In the genomic region with DNA sequence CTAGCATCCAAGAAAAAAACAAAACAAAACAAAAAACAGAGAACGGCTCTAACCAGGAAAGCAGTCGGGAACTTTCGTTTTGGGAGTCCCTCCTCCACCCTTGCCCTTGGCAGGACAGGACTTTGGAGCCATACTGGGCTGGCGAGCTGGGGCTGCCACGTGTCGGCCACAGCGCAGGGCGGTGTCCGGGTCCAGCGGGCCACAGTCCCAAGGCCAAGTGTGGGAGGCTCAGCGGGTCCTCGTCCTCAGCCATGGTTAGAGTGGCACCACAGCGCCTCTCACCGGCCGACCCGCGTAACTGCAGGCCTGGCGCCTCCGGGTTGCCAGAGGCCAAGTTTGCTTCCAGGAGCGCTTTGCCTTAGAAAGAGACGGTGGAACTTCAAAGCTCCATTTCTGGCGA, we compare ENCODE assay signal across 8 mouse cellular contexts. TPM values are rescaled to one million over a fixed set of nuclear protein-coding genes. Genes with fewer than 3 reads are reported as not detected.
DNase-seq lines count a peak whose midpoint lies in the region; ATAC-seq and TF ChIP-seq lines count a peak whose summit lies in the region.

No protein-coding gene starts in this region.

- H3K27me3 ChIP-seq in erythroblast, embryonic 14.5 days (ENCODE audit: control insufficient read depth) = no peaks in the 10 kb centered on the region
- H3K27me3 ChIP-seq in limb, embryonic 11.5 days (ENCODE audit: control insufficient read depth, insufficient read depth, low read length) = no peaks in the 10 kb centered on the region
- H3K27me3 ChIP-seq in midbrain, embryonic 15.5 days (replicated peaks) = no peaks in the 10 kb centered on the region

- no peak overlapping the region for H3K27ac ChIP-seq in cortical plate, adult 2 months (ENCODE audit: insufficient read depth, low read length)
- H3K27ac ChIP-seq in limb, embryonic 11.5 days (replicated peaks; ENCODE audit: low read depth, low read length) = no peak overlapping the region
- H3K27ac ChIP-seq in midbrain, embryonic 15.5 days = no peak overlapping the region

- no peak for ATAC-seq in erythroblast, adult 5-6 weeks (replicated peaks; ENCODE audit: low FRiP score, poor library complexity, severe bottlenecking)
- no peak for ATAC-seq in limb, embryonic 11.5 days (ENCODE audit: insufficient number of reproducible peaks, low FRiP score, low TSS enrichment, low read depth)
- ATAC-seq in midbrain, embryonic 15.5 days (replicated peaks) = no peak

- H3K4me2 ChIP-seq in limb, embryonic 11.5 days (ENCODE audit: low read depth, severe bottlenecking) = peak overlapping the region; percentile 24
- peak overlapping the region; percentile 19; the same call in 1 of the 2 replicates for H3K4me2 ChIP-seq in midbrain, embryonic 15.5 days

- 29% methylated on average over 22 of the region's 22 CpGs for WGBS in limb, embryonic 11.5 days
- 37% methylated on average over 22 of the region's 22 CpGs for WGBS in midbrain, embryonic 15.5 days

- no peak for TF ChIP-seq POLR2A in cortical plate, adult 2 months (IDR thresholded peaks at IDR 0.05; ENCODE audit: extremely low read depth, insufficient read depth, low read length)

- H3K4me1 ChIP-seq in erythroblast, embryonic 14.5 days (ENCODE audit: control insufficient read depth) = peaks cover 4% of the 10 kb centered on the region
- H3K4me1 ChIP-seq in cortical plate, adult 2 months (ENCODE audit: control insufficient read depth, insufficient read depth, low read length) = no peaks in the 10 kb centered on the region
- H3K4me1 ChIP-seq in limb, embryonic 11.5 days (ENCODE audit: control insufficient read depth, insufficient read depth, low read length) = no peaks in the 10 kb centered on the region
- H3K4me1 ChIP-seq in midbrain, embryonic 15.5 days = peaks cover 4% of the 10 kb centered on the region

- no peaks in the 10 kb centered on the region for H3K36me3 ChIP-seq in erythroblast, embryonic 14.5 days (ENCODE audit: control insufficient read depth)
- H3K36me3 ChIP-seq in limb, embryonic 11.5 days (ENCODE audit: control insufficient read depth, insufficient read depth, low read length) = no peaks in the 10 kb centered on the region
- H3K36me3 ChIP-seq in midbrain, embryonic 15.5 days (replicated peaks) = no peaks in the 10 kb centered on the region

- H3K4me3 ChIP-seq in erythroblast, embryonic 14.5 days (replicated peaks) = peak overlapping the region; percentile 42
- no peak overlapping the region for H3K4me3 ChIP-seq in cortical plate, adult 2 months (ENCODE audit: insufficient read depth, low read length)
- H3K4me3 ChIP-seq in limb, embryonic 11.5 days (ENCODE audit: low read depth, low read length) = no peak overlapping the region
- no peak overlapping the region for H3K4me3 ChIP-seq in midbrain, embryonic 15.5 days

- no peak overlapping the region for H3K9ac ChIP-seq in limb, embryonic 11.5 days (ENCODE audit: low read length)
- H3K9ac ChIP-seq in midbrain, embryonic 15.5 days = no peak overlapping the region

- peak; percentile 99 for DNase-seq in heart, adult 11 months
- DNase-seq in kidney, adult 8-10 months = peak; percentile 85 to 92
- DNase-seq in limb, embryonic 11.5 days (ENCODE audit: low spot score) = peak; percentile 79
- DNase-seq in spleen, postnatal 36 days (ENCODE audit: low spot score in 2 of 2) = peak; percentile 15 to 24

- H3K9me3 ChIP-seq in erythroblast, embryonic 14.5 days (ENCODE audit: control insufficient read depth, low read length) = peaks cover 8% of the 10 kb centered on the region
- no peaks in the 10 kb centered on the region for H3K9me3 ChIP-seq in limb, embryonic 11.5 days (ENCODE audit: control insufficient read depth, low read length)
- no peaks in the 10 kb centered on the region for H3K9me3 ChIP-seq in midbrain, embryonic 15.5 days

- peak; percentile 48 for TF ChIP-seq CTCF in cortical plate, adult 2 months (IDR thresholded peaks at IDR 0.05; ENCODE audit: extremely low read depth, insufficient read depth, low read length)

RNA-seq across cellular contexts. Expression of gene Hhipl2, which starts 21.0 kb away (rescaled TPM):
- polyA plus RNA-seq in erythroblast, embryonic 14.5 days (2012) = not detected in 2 replicates
- not detected in 2 replicates for total RNA-seq in erythroblast, adult 5-6 weeks (2015; ENCODE audit: low replicate concordance)
- total RNA-seq in erythroblast, adult 5-6 weeks (2017; ENCODE audit: low replicate concordance) = not detected in 2 replicates
- 0.72 and 0.79 TPM in 2 replicates for polyA plus RNA-seq in cortical plate, adult 2 months (2012; rRNA removed)
- 0.15 TPM in 1 of 2 replicates, not detected in the other for polyA plus RNA-seq in limb, embryonic 11.5 days (2014; fragmentation: Nextera tagmentation; extraction: Ambion mirVana)
- polyA plus RNA-seq in midbrain, embryonic 15.5 days (2015; fragmentation: Nextera tagmentation; extraction: Ambion mirVana) = 0.17 and 0.82 TPM in 2 replicates

RNA-seq across cellular contexts. Expression of gene Taf1a, which starts 50.3 kb away (rescaled TPM):
- 0.09 TPM in 1 of 2 replicates, not detected in the other for polyA plus RNA-seq in erythroblast, embryonic 14.5 days (2012)
- total RNA-seq in erythroblast, adult 5-6 weeks (2015; ENCODE audit: low replicate concordance) = 8.2 TPM in 1 of 2 replicates, not detected in the other
- total RNA-seq in erythroblast, adult 5-6 weeks (2017; ENCODE audit: low replicate concordance) = 1.5 and 4.2 TPM in 2 replicates
- polyA plus RNA-seq in cortical plate, adult 2 months (2012; rRNA removed) = 25.2 and 27.7 TPM in 2 replicates
- 19.2 and 20.7 TPM in 2 replicates for polyA plus RNA-seq in limb, embryonic 11.5 days (2014; fragmentation: Nextera tagmentation; extraction: Ambion mirVana)
- polyA plus RNA-seq in midbrain, embryonic 15.5 days (2015; fragmentation: Nextera tagmentation; extraction: Ambion mirVana) = 16.6 and 17.4 TPM in 2 replicates

Comparison
In these comparisons a context has a peak if more than half of its experiments do, and no peak if none do; other contexts are left out.
1. DNase-seq: peak in every context shown above with its lines; median percentile 99 in heart, adult 11 months; 88 in kidney, adult 8-10 months; 79 in limb, embryonic 11.5 days; 20 in spleen, postnatal 36 days.
2. RNA of gene Taf1a, which starts 50.3 kb away (polyA plus RNA-seq): 25.2 to 27.7 TPM in cortical plate, adult 2 months, 19.2 to 20.7 TPM in limb, embryonic 11.5 days and 16.6 to 17.4 TPM in midbrain, embryonic 15.5 days; 0.09 TPM in erythroblast, embryonic 14.5 days; every median in the first group is over 10 times any median in the second.